Mouse (Mus musculus) small intestine, adult 10 weeks (tissue): ENCODE results near the gene Rint1. TPM values are rescaled to one million over a fixed set of nuclear protein-coding genes. Genes with fewer than 3 reads are reported as not detected.

Source experiments
- polyA plus RNA-seq: library from polyadenylated mRNA; stranded (reverse); fragments of 350-450 nt; fragmentation: Illumina TruSeq; extraction: RNeasy Lipid Tissue Mini Kit (QIAGEN cat#74804); gene quantifications from one replicate; pipeline ENCODE4 v1.2.3, GENCODE M21; 2014; ENCODE audit warnings: low replicate concordance

Gene Rint1
- polyA plus RNA-seq, result 16.1 TPM

GRCm38 (mm10) chr5:23787536-23788389 is at the start of gene Rint1:
TSS of gene Rint1 (plus strand) at chr5:23787711.

GRCm38 (mm10) chr5:23782931-23783877 is 4.3 kb upstream of the Rint1 start, which contains the start of gene Pus7:
TSS of gene Pus7 (minus strand) at chr5:23783711.

GRCm38 (mm10) chr5:23843674-23844530 is 56.4 kb downstream of the Rint1 start, which contains the start of gene Tomm7:
TSS of gene Tomm7 (minus strand) at chr5:23844161.

Other genes with a start within 250 kb of the Rint1 start
- gene Srpk2, start 103.1 kb upstream of the Rint1 start, polyA plus RNA-seq, result 14.3 TPM
- gene Pus7, start 4.0 kb upstream of the Rint1 start, polyA plus RNA-seq, result 9.6 TPM
- gene Tomm7, start 56.5 kb downstream of the Rint1 start, polyA plus RNA-seq, result 36.7 TPM
- gene Fam126a, start 243.0 kb downstream of the Rint1 start, polyA plus RNA-seq, result 11.1 TPM